Mouse (Mus musculus): Measurements from ENCODE around the gene Vamp1. TPM values are rescaled to one million over a fixed set of nuclear protein-coding genes. Genes with fewer than 3 reads are reported as not detected.

Gene Vamp1
- polyA plus RNA-seq, 1 experiment: 312 TPM

GRCm38 (mm10) chr6:125233816-125234519 lies 18.6 kb downstream of the Vamp1 start:
- Histone ChIP-seq H3K27ac (ENCODE audit: insufficient read depth, low read depth, low read length) (no peak overlapping the region), H3K4me3 (ENCODE audit: insufficient read depth, low read depth, low read length) (no peak overlapping the region), H3K4me1 (ENCODE audit: control insufficient read depth, insufficient read depth, low read length) (peaks cover 7% of the 10 kb centered on the region)
- no peak for TF ChIP-seq POLR2A (IDR thresholded peaks at IDR 0.05; ENCODE audit: insufficient read depth, low read depth, low read length)
- no peak for TF ChIP-seq CTCF (IDR thresholded peaks at IDR 0.05; ENCODE audit: insufficient read depth, low read depth, low read length)
- WGBS: 61% methylated on average over 7 of the region's 7 CpGs

GRCm38 (mm10) chr6:125234520-125234828 lies 19.1 kb downstream of the Vamp1 start:
- Histone ChIP-seq H3K27ac (ENCODE audit: insufficient read depth, low read depth, low read length) (no peak overlapping the region), H3K4me3 (ENCODE audit: insufficient read depth, low read depth, low read length) (no peak overlapping the region), H3K4me1 (ENCODE audit: control insufficient read depth, insufficient read depth, low read length) (peaks cover 7% of the 10 kb centered on the region)
- WGBS: 84% methylated on average over 5 of the region's 5 CpGs
- no peak for TF ChIP-seq CTCF (IDR thresholded peaks at IDR 0.05; ENCODE audit: insufficient read depth, low read depth, low read length)
- TF ChIP-seq POLR2A (IDR thresholded peaks at IDR 0.05; ENCODE audit: insufficient read depth, low read depth, low read length): no peak

- Histone ChIP-seq H3K27ac (ENCODE audit: insufficient read depth, low read depth, low read length) (no peak overlapping the region; the same call in 1 of the 2 replicates), H3K4me3 (ENCODE audit: insufficient read depth, low read depth, low read length) (no peak overlapping the region; the same call in 1 of the 2 replicates), H3K4me1 (ENCODE audit: control insufficient read depth, insufficient read depth, low read length) (no peaks in the 10 kb centered on the region)
- no peak for TF ChIP-seq POLR2A (IDR thresholded peaks at IDR 0.05; ENCODE audit: insufficient read depth, low read depth, low read length)
- no peak for TF ChIP-seq CTCF (IDR thresholded peaks at IDR 0.05; ENCODE audit: insufficient read depth, low read depth, low read length)
- WGBS: 61% methylated on average over 6 of the region's 6 CpGs
Observed at GRCm38 (mm10) chr6:125236341-125236740, 21.0 kb downstream of the Vamp1 start.

GRCm38 (mm10) chr6:125236782-125237181 lies 21.4 kb downstream of the Vamp1 start, which contains the start of gene Cd27:
Gene Cd27 (minus strand): TSS chr6:125237010.
- TF ChIP-seq POLR2A (IDR thresholded peaks at IDR 0.05; ENCODE audit: insufficient read depth, low read depth, low read length): no peak

GRCm38 (mm10) chr6:125237421-125237820 lies 22.1 kb downstream of the Vamp1 start:
- no peak overlapping the region for H3K4me3 ChIP-seq (ENCODE audit: insufficient read depth, low read depth, low read length)
- H3K27ac ChIP-seq (ENCODE audit: insufficient read depth, low read depth, low read length): no peak overlapping the region
- WGBS: 89% methylated on average over 4 of the region's 4 CpGs
- no peak for TF ChIP-seq POLR2A (IDR thresholded peaks at IDR 0.05; ENCODE audit: insufficient read depth, low read depth, low read length)
- no peak for TF ChIP-seq CTCF (IDR thresholded peaks at IDR 0.05; ENCODE audit: insufficient read depth, low read depth, low read length)
- H3K4me1 ChIP-seq (ENCODE audit: control insufficient read depth, insufficient read depth, low read length): no peaks in the 10 kb centered on the region

More at GRCm38 (mm10) chr6:125236782-125237181, 21.4 kb downstream of the Vamp1 start, which contains the start of gene Cd27:
- H3K27ac ChIP-seq (ENCODE audit: insufficient read depth, low read depth, low read length): peak within 1 kb of the TSS; percentile 21; the same call in 1 of the 2 replicates
- no peaks in the 10 kb centered on the region for H3K4me1 ChIP-seq (ENCODE audit: control insufficient read depth, insufficient read depth, low read length)
- WGBS: 31% methylated on average over 6 of the region's 6 CpGs
- H3K4me3 ChIP-seq (ENCODE audit: insufficient read depth, low read depth, low read length): no peak within 1 kb of the TSS; the same call in 1 of the 2 replicates

- TF ChIP-seq CTCF (IDR thresholded peaks at IDR 0.05; ENCODE audit: insufficient read depth, low read depth, low read length) (no peak), POLR2A (IDR thresholded peaks at IDR 0.05; ENCODE audit: insufficient read depth, low read depth, low read length) (no peak)
Observed at GRCm38 (mm10) chr6:125238396-125238795, 23.0 kb downstream of the Vamp1 start.

GRCm38 (mm10) chr6:125239547-125239946 lies 24.2 kb downstream of the Vamp1 start:
- no peak overlapping the region for H3K4me3 ChIP-seq (ENCODE audit: insufficient read depth, low read depth, low read length)
- WGBS: 94% methylated on average over 5 of the region's 5 CpGs

More at GRCm38 (mm10) chr6:125238396-125238795, 23.0 kb downstream of the Vamp1 start:
- Histone ChIP-seq H3K4me3 (ENCODE audit: insufficient read depth, low read depth, low read length) (no peak overlapping the region), H3K4me1 (ENCODE audit: control insufficient read depth, insufficient read depth, low read length) (no peaks in the 10 kb centered on the region), H3K27ac (ENCODE audit: insufficient read depth, low read depth, low read length) (no peak overlapping the region)
- 81% methylated on average over 6 of the region's 6 CpGs for WGBS

GRCm38 (mm10) chr6:125240617-125241016 lies 25.3 kb downstream of the Vamp1 start:
- Histone ChIP-seq H3K4me3 (ENCODE audit: insufficient read depth, low read depth, low read length) (no peak overlapping the region), H3K4me1 (ENCODE audit: control insufficient read depth, insufficient read depth, low read length) (no peaks in the 10 kb centered on the region), H3K27ac (ENCODE audit: insufficient read depth, low read depth, low read length) (no peak overlapping the region)
- TF ChIP-seq POLR2A (IDR thresholded peaks at IDR 0.05; ENCODE audit: insufficient read depth, low read depth, low read length) (no peak), CTCF (IDR thresholded peaks at IDR 0.05; ENCODE audit: insufficient read depth, low read depth, low read length) (no peak)
- 91% methylated on average over 5 of the region's 5 CpGs for WGBS

More at GRCm38 (mm10) chr6:125239547-125239946, 24.2 kb downstream of the Vamp1 start:
- no peak for TF ChIP-seq CTCF (IDR thresholded peaks at IDR 0.05; ENCODE audit: insufficient read depth, low read depth, low read length)
- no peak for TF ChIP-seq POLR2A (IDR thresholded peaks at IDR 0.05; ENCODE audit: insufficient read depth, low read depth, low read length)
- H3K4me1 ChIP-seq (ENCODE audit: control insufficient read depth, insufficient read depth, low read length): no peaks in the 10 kb centered on the region
- H3K27ac ChIP-seq (ENCODE audit: insufficient read depth, low read depth, low read length): no peak overlapping the region

- 89% methylated on average over 8 of the region's 8 CpGs for WGBS
- H3K4me1 ChIP-seq (ENCODE audit: control insufficient read depth, insufficient read depth, low read length): no peaks in the 10 kb centered on the region
- TF ChIP-seq POLR2A (IDR thresholded peaks at IDR 0.05; ENCODE audit: insufficient read depth, low read depth, low read length) (no peak), CTCF (IDR thresholded peaks at IDR 0.05; ENCODE audit: insufficient read depth, low read depth, low read length) (no peak)
- no peak overlapping the region for H3K27ac ChIP-seq (ENCODE audit: insufficient read depth, low read depth, low read length)
- no peak overlapping the region for H3K4me3 ChIP-seq (ENCODE audit: insufficient read depth, low read depth, low read length)
Observed at GRCm38 (mm10) chr6:125241566-125241965, 26.2 kb downstream of the Vamp1 start.

Measured in olfactory bulb, adult 2 months (tissue).